Mouse (Mus musculus): ENCODE data around the gene Tram2.

- no peak for TF ChIP-seq POLR2A (IDR thresholded peaks at IDR 0.05; ENCODE audit: insufficient read depth, low read depth, low read length)
- no peak for TF ChIP-seq CTCF (IDR thresholded peaks at IDR 0.05)
- no peak for TF ChIP-seq EP300 (IDR thresholded peaks at IDR 0.05; ENCODE audit: insufficient read depth, low read depth, low read length)
Measured at GRCm38 (mm10) chr1:21049005-21049404, 30.0 kb downstream of the Tram2 start.
